Mouse (Mus musculus): Measurements from ENCODE around the gene Fnip2.

Gene Fnip2

DNA sequence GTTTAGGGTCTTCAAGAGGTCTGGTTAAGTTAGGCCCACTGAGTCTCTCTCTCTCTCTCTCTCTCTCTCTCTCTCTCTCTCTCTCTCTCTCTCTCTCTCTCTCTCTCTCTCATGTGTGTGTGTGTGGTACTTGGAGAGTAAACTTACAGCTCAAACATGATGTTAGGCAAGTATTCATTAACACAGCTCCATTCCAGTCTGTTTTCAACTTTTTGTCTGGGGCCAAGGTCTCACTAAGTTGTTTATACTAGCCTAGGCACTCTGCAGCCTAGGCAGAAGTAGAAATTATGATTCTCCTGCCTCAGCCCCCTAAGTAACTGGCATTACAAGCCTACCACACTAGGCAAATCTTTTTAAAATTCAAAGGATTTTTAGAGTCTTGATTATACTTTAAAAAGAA, 151.7 kb downstream of the Fnip2 start:
- DNase-seq (ENCODE audit: low read depth, low spot score) = no peak

DNA sequence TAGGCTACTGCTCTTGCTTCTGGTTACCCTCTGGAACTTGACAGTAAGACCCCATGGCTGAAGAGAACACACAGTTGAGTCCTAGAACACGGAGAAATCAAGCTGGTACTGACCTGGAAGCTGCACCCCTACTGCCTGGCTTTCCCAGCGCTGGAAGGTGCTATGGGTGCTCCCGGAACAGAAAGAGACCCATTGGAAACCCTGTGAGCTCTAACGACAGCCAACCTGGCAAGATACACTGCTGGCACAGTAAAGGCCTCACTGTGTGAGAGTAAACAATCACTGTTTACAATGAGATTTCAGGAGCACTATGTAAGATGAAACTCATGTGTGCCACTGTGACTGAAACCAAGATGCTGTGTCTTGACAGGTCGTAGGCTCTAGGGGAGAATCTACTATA, 152.5 kb downstream of the Fnip2 start:
- no peak for DNase-seq (ENCODE audit: low read depth, low spot score)

DNA sequence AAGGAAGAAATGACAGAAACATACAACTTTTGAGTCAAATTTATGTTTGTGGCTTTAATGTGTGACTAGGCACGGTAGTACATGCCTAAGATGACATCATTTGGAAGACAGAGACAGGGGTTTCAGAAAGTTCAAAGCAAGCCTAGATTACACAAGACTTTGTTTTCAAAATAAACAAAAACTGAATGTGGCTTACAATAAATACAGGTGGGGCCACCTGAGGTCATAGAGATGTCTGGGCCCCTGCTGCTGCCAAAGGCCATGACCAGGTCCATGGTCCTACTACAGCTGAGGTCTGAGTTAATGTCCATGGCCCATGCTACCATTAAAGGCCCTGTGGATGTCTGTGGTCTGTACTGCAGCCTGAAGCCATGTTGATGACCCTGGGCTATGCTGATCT, 154.1 kb downstream of the Fnip2 start:
- no peak for DNase-seq (ENCODE audit: low read depth, low spot score)

DNA sequence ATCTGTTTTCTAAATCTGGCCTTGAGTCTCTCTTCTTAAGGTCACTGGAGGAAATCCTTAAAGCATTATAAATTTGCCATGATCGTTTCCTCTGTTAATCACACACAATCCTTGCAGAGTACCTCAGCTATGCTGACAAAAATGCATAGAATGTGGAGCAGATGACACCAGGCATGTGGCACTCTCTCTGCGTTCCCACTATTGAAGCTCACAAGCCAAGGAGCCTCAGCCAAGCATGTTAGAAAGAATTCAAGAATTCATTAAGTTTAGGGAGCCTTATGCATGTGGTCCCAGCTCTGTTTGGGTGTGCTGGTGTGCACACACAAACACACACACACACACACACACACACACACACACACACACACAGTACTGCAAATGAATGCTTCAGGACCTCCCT, 155.9 kb downstream of the Fnip2 start:
- no peak for DNase-seq (ENCODE audit: low read depth, low spot score)

DNA sequence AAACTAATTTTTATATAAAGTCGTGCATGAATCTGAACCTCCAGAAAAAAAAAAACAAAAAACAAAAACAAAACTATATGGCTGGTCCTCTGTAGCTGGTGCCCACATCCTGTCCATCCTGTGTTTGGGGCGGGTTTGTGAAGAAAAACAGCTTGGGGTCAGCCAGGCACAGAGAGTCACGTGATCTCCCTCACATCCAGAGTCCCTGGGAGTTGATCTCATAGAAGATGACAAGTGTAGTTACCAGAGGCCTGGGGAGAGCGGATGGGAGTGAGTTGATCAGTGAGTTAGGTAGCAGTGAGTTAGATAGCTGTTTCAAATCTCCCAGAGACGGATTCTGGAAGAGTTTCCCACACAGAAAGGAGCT, 157.0 kb downstream of the Fnip2 start:
- no peak for DNase-seq (ENCODE audit: low read depth, low spot score)

DNA sequence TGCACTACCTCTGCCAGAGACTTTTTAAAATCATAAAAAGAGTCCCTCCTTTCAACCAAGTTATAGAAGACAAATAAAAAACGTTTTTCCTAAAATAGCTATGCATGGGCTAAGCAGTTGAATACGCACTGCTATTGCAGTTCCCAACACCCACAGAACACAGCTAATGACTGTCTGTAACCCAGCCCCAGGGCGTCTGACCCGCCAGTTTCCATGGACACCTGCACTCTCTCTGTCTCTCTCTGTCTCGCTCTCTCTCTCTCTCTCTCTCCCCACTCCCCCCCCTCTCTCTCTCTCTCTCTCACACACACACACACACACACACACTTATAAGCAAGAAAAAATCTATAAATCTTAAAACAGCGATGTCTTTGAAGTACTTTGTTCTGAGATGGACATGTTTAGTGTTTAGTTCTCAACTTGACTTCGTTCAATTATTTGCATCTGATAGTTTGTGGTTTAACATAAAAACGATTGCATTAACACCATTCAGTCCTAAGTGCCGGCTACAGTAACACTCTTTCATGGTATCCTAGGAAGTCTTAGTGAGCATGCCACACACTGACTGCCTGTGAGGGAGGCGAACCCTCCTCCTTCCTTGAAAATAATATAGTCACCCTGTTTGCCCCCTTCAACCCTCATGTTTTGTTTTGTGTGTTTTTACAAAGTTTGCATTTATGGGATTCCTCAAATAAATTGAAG, 157.5 kb downstream of the Fnip2 start:
- no peak for DNase-seq (ENCODE audit: low read depth, low spot score)

DNA sequence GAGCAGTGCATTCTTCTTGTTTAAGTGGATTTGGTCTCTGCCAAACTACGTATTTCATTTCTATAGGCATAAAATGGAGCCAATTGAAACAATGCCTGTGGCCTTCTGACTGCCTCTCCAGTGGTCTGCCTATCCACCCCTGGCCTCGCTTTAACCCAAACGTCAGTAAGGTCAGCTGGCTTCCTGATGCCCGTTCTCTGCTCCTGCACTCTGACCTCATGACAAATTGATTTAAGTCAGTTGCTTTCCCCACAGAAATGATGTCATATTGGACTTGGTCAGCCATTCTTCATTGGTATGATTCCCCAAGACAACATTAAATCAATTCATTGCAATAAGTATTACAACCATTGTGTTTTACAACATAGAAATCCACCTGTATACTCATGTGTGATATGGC, 159.1 kb downstream of the Fnip2 start:
- DNase-seq (ENCODE audit: low read depth, low spot score) = no peak
